Mouse (Mus musculus): Measurements from ENCODE around the gene Gon7. TPM values are rescaled to one million over a fixed set of nuclear protein-coding genes. Genes with fewer than 3 reads are reported as not detected.

The Gon7 gene
- polyA plus RNA-seq, 1 experiment from 2014 or later = 20.6 TPM

DNA sequence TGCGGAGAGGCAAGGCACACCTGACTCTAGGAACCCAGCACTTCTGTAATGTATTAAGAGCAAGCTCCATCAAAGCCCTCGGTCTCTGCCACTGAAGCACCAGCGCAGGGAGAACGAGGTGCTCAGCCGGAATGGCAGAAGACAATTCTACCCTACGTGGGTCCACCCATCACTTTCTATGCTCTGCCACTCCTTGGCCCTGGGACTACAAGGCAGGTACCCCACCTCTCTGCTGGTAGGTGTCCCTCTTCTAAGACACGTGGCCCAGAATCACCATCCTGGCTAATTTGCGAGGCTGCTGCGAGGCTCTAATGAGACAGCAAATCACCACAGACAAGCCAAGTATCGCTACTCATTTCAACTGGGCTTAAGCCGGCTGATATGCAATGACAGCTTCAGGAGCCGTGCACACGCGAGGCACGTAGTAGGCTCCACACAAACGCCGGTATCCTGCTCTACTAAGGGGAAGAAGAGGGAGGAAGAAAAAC lies 53.6 kb downstream of the Gon7 start:
- H3K4me2 ChIP-seq = peak overlapping the region; percentile 94
- H3K27ac ChIP-seq = no peak overlapping the region
- peaks cover 7% of the 10 kb centered on the region; the same call in 1 of the 2 replicates for H3K27me3 ChIP-seq
- H3K36me3 ChIP-seq = no peaks in the 10 kb centered on the region
- peaks cover 50% of the 10 kb centered on the region for H3K4me1 ChIP-seq
- no peak for ATAC-seq (ENCODE audit: insufficient number of reproducible peaks, low FRiP score, low TSS enrichment, low read depth)
- H3K9ac ChIP-seq = peak overlapping the region; percentile 51
- WGBS = 6% methylated on average over 17 of the region's 17 CpGs
- no peaks in the 10 kb centered on the region for H3K9me3 ChIP-seq
- H3K4me3 ChIP-seq = peak overlapping the region; percentile 71

- 40% methylated on average over 6 of the region's 6 CpGs for WGBS
- Histone ChIP-seq H3K4me2 (peak overlapping the region; percentile 94), H3K27me3 (peaks cover 7% of the 10 kb centered on the region; the same call in 1 of the 2 replicates), H3K36me3 (no peaks in the 10 kb centered on the region), H3K4me1 (peaks cover 56% of the 10 kb centered on the region), H3K9ac (no peak overlapping the region), H3K27ac (no peak overlapping the region), H3K4me3 (peak overlapping the region; percentile 71), H3K9me3 (no peaks in the 10 kb centered on the region)
- ATAC-seq (ENCODE audit: insufficient number of reproducible peaks, low FRiP score, low TSS enrichment, low read depth) = no peak
Observed at GRCm38 (mm10) chr12:102703441-102703840, 54.2 kb downstream of the Gon7 start.

Other genes starting within 250 kb of the Gon7 start
- gene Chga, start 202.8 kb downstream of the Gon7 start, polyA plus RNA-seq (2015; fragmentation: Nextera tagmentation; extraction: Ambion mirVana) = 0.42 TPM in 2 replicates
- gene Itpk1, start 52.9 kb downstream of the Gon7 start, polyA plus RNA-seq (2015; fragmentation: Nextera tagmentation; extraction: Ambion mirVana) = 10.1 and 10.9 TPM in 2 replicates
- gene Moap1, start 14.1 kb downstream of the Gon7 start, polyA plus RNA-seq (2015; fragmentation: Nextera tagmentation; extraction: Ambion mirVana) = 21.7 and 21.8 TPM in 2 replicates
- 9.2 and 9.4 TPM in 2 replicates for gene Tmem251, start 14.0 kb downstream of the Gon7 start, polyA plus RNA-seq (2015; fragmentation: Nextera tagmentation; extraction: Ambion mirVana)
- not detected in 2 replicates for gene Gm28051, start within 50 bp of the Gon7 start, polyA plus RNA-seq (2015; fragmentation: Nextera tagmentation; extraction: Ambion mirVana)
- gene Ubr7, start 164 bp upstream of the Gon7 start, polyA plus RNA-seq (2015; fragmentation: Nextera tagmentation; extraction: Ambion mirVana) = 38.3 and 41.5 TPM in 2 replicates
- gene Gm20604, start 869 bp upstream of the Gon7 start, polyA plus RNA-seq (2015; fragmentation: Nextera tagmentation; extraction: Ambion mirVana) = 22.4 and 23.6 TPM in 2 replicates
- gene Btbd7, start 120.7 kb upstream of the Gon7 start, polyA plus RNA-seq (2015; fragmentation: Nextera tagmentation; extraction: Ambion mirVana) = 14.5 and 18.7 TPM in 2 replicates
- gene Cox8c, start 141.5 kb upstream of the Gon7 start, polyA plus RNA-seq (2015; fragmentation: Nextera tagmentation; extraction: Ambion mirVana) = not detected in 2 replicates
- 0.30 and 0.31 TPM in 2 replicates for gene Unc79, start 191.1 kb upstream of the Gon7 start, polyA plus RNA-seq (2015; fragmentation: Nextera tagmentation; extraction: Ambion mirVana)